Mouse (Mus musculus): ENCODE data around the gene Hs3st1. TPM values are rescaled to one million over a fixed set of nuclear protein-coding genes. Genes with fewer than 3 reads are reported as not detected.
"Not testable (repeated sequence)": the region's sequence is repeated elsewhere in the genome, so short reads cannot be mapped to it uniquely, and the experiment has no call there.

Hs3st1 gene
- total RNA-seq (2021) = 10 to 100 TPM; 20.9 to 22.2 TPM
- long read RNA-seq, experiment 1, transcript Hs3st1-201 (2 exons, 1,684 nt) = major isoform, 10 of 11 reads
- long read RNA-seq, experiment 1, partial matches to known transcripts = 0 of 11 reads
- long read RNA-seq, experiment 1, other reads (novel, unspliced or antisense) = 1 of 11 reads
- long read RNA-seq, experiment 2, transcript Hs3st1-201 (2 exons, 1,684 nt) = major isoform, 15 of 18 reads
- long read RNA-seq, experiment 2, partial matches to known transcripts = 0 of 18 reads
- long read RNA-seq, experiment 2, other reads (novel, unspliced or antisense) = 2 of 18 reads

DNA sequence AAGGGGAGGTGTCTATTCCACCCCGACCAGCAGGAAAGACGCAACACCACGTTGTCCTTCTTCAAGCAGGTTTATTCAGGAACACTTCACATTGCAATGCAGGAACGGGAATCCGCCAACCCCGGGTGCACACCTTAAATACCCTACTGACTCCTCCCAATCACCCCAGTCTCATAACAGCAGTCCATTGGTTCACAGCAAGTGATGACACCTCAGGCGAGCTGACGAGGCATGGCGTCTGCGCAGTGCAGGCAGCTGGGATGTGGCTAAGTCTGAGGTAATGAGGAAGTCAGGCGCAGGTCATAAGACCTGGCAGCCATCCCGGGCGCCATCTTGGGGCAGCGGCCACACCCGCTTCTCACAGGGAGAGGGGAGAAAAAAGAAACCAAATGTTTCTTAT, at the start of gene Hs3st1:
Gene Hs3st1 (minus strand): TSS at position 101 of the 400 bp plus-strand sequence.
- H3K4me3 ChIP-seq; DNase-seq (ENCODE audit: low spot score in 2 of 2); H3K27ac ChIP-seq: not testable (repeated sequence)

- H3K27ac ChIP-seq = no peak overlapping the region
- no peak for DNase-seq (ENCODE audit: low spot score in 2 of 2)
- no peak for TF ChIP-seq CTCF (conservative IDR thresholded peaks at IDR 0.05)
- no peak overlapping the region for H3K4me3 ChIP-seq
These were observed 49.4 kb upstream of the Hs3st1 start for GRCm38 (mm10) chr5:39804663-39805062.

- no peak for DNase-seq (ENCODE audit: low spot score in 2 of 2)
- TF ChIP-seq CTCF (conservative IDR thresholded peaks at IDR 0.05) = no peak
- Histone ChIP-seq H3K4me3 (no peak overlapping the region), H3K27ac (no peak overlapping the region)
These were observed 48.7 kb upstream of the Hs3st1 start for GRCm38 (mm10) chr5:39803941-39804340.

DNA sequence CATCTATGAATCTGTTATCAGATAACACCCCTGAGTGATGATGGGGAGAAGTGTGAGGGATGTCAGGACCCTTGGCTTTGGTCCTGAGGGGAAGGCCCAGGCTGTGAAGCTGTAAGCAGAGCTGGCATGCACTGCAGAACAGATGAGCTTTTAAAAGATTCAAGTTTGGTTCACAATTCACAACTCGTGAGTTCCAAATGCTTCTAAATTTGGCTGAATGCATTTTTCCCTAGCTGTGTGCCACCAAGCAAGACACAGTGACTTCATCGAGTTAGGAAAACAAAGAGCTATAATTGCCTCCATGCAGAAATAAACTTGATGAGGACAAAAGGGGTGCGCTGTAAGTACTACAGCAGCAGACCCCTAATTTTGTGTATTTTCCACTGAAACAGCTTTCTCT, 48.2 kb upstream of the Hs3st1 start:
- H3K4me3 ChIP-seq = no peak overlapping the region
- DNase-seq (ENCODE audit: low spot score in 2 of 2) = peak; percentile 13 to 29
- TF ChIP-seq CTCF (conservative IDR thresholded peaks at IDR 0.05) = no peak
- H3K27ac ChIP-seq = no peak overlapping the region

DNA sequence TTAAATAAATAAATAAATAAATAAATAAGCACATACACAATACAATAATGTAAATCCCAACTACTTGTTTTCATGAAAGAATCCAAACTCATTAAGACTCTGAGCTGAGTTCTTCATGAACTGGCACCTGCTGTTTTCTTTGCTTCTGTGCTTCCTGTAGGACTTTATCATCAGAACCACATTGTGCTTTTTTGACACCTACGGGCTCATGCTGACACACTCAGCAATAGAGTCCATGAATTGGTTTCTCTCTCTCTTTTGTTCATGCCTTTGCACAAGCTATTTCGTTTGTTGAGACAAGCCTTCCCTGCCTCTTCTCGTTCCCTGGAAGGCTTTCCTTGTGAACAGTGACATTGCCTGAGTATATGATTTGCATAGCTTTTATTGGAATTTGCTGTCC, 46.8 kb upstream of the Hs3st1 start:
- Histone ChIP-seq H3K4me3 (no peak overlapping the region), H3K27ac (no peak overlapping the region)
- no peak for TF ChIP-seq CTCF (conservative IDR thresholded peaks at IDR 0.05)
- DNase-seq (ENCODE audit: low spot score in 2 of 2) = no peak

DNA sequence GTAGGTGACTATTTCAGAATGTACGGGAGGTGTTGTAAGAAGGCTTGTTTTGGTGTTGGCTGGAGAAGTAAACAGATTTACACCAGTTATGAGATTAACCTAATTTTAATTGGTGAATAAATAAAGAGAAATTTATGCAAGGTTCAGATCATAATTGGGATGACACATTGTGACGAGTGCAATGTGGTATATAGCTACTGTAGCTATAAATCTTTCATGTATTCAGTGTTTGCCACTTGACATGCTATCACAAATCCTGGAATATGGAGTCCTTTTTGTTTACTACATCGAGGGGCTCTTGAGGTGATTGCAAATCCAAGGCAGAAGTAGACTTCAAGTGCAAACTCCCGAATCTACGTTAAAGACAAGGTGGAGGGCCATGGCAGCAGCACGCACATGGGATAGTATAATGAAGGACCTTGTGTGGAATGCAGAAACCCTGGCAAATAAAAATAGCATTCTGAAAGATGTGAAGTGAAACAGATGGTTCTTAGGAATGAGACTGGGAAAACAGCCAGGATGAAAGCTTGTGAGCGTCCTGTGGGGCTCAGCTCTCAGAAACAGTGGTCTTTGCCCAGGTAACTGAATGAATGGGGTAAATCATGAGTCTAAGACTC, 21.9 kb upstream of the Hs3st1 start:
- DNase-seq (ENCODE audit: low spot score in 2 of 2) = peak in 1 of 2 experiments; percentile 13
- H3K27ac ChIP-seq = no peak overlapping the region
- no peak for TF ChIP-seq CTCF (conservative IDR thresholded peaks at IDR 0.05)
- no peak overlapping the region for H3K4me3 ChIP-seq

DNA sequence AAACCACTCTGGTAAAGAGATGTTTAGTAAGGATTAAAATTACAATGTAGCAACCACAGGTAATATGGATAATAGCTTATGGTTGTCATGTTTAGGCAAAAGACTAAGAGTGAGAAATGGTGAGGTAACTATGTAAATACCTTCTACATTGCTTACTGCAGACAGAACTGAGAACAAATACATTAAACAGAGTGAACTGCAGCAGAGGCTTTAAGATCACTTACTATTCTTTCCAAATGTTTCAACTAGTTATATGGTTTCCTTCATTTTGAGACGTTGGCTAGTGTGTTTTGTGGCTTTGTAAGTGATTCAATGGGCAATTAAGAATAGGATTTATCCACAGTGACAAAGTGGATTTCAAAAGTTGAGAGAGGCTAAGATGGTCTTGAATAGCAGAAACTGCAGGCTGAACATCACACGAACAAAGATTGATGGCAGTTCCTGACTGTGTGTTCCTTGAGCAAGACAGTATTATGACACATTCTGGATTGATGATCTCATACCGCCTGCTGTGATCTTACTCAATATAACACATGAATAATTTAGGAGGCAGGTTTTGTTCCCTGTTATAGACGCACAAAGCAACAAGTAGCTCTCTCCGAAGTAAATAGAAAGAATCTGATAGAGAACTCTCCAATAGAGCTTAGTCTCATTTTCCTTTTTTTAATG, 16.5 kb upstream of the Hs3st1 start:
- Histone ChIP-seq H3K4me3 (no peak overlapping the region), H3K27ac (no peak overlapping the region)
- no peak for TF ChIP-seq CTCF (conservative IDR thresholded peaks at IDR 0.05)
- peak in 1 of 2 experiments; percentile 10 for DNase-seq (ENCODE audit: low spot score in 2 of 2)

- Histone ChIP-seq H3K27ac (no peak overlapping the region), H3K4me3 (no peak overlapping the region)
- no peak for TF ChIP-seq CTCF (conservative IDR thresholded peaks at IDR 0.05)
- no peak for DNase-seq (ENCODE audit: low spot score in 2 of 2)
These were observed 6.6 kb upstream of the Hs3st1 start for GRCm38 (mm10) chr5:39761682-39762456.

DNA sequence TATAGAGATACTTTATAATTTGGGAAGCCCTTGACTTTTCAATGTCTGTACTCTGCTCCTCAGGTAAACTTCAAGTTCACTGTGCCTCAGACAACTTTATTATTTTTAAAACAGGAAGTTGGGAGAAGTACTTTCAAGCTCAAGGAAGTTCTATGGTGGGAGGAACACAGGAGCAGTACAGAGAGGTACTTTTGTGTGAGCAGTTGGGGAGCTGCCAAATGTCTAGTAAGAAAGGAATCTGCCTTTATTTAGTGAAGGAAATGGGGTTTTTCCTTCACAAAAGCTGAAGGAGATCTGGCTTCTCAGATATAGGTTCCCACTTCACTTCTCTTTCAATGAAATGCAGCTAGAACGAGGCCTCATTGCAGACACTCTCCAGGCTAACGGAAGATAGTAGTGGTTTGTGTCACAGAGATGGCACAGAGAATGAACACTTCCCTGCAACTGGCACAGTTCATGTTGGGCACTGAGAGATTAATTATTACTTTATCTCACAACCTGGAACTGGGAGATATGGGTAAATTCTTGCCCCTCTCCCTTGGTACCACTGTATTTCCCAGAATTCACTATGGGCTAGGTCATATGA, 3.7 kb upstream of the Hs3st1 start:
- no peak for DNase-seq (ENCODE audit: low spot score in 2 of 2)
- no peak overlapping the region for H3K27ac ChIP-seq
- no peak for TF ChIP-seq CTCF (conservative IDR thresholded peaks at IDR 0.05)
- H3K4me3 ChIP-seq = no peak overlapping the region

DNA sequence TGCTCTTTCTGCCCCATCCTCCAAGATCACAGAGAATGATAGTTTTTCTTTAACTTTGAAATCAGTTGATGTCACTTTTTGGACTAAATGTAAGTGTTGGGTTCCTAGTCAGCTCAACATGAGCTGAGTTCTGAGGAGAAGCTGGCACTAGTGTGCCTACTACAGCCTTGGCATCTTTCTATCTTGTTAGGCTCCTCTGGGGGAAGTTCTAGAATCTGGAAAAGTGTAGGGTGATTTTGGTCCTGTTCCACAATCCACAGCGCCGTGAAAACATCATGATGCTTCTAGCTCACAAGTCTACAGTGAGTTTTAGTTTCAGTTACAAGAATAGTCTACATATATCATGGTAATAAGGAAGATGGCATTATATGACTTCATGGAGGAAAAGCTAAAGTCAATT, 18.4 kb downstream of the Hs3st1 start:
- H3K4me3 ChIP-seq = no peak overlapping the region
- TF ChIP-seq CTCF (conservative IDR thresholded peaks at IDR 0.05) = no peak
- no peak for DNase-seq (ENCODE audit: low spot score in 2 of 2)
- H3K27ac ChIP-seq = no peak overlapping the region

DNA sequence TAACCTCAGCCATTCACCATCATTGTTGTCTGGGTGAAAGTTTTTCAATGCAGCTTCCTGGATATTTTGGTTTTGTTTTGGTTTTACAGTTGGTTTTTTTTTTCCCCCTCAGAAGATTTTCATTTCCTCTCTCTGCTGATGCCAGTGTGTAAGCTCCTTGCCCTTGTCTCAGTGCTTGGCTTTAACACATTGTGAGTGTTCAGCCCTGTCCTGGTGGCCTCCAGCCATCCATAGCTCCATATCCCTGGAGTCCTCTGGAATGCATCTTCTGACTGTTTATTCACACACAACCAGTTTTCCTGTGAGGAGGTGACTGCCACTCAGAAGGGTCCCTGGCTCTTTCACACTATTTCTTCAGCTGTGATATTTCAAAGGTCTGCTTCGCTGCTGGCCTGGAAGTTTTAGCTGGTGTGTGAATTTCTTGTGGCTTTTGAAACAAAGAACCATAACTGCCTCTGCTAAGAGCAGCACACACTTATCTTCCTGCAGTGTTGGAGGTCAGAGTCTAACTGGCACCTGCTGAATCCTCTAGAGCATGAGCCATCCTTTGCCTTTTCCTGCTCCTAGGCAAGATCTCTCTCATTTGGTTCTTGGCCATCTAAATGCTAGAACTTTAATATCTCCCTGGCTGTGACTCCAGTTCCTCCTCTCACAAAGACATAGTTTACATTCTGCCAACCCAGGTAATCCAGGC, 21.4 kb downstream of the Hs3st1 start:
- DNase-seq (ENCODE audit: low spot score in 2 of 2) = no peak
- no peak for TF ChIP-seq CTCF (conservative IDR thresholded peaks at IDR 0.05)
- H3K4me3 ChIP-seq = no peak overlapping the region

More for the DNA sequence above, 21.4 kb downstream of the Hs3st1 start:
- H3K27ac ChIP-seq = no peak overlapping the region

Data from layer of hippocampus, adult 2 months (tissue).